Mouse (Mus musculus) intestine, embryonic 16.5 days (tissue): ENCODE measurements around the gene Plcxd3. TPM values are rescaled to one million over a fixed set of nuclear protein-coding genes. Genes with fewer than 3 reads are reported as not detected.

Source experiments
- ATAC-seq: fragments of 200-750 bp; cut with Nextera tagmentation; 2 replicates; pipeline ENCODE4 v1.8.0; 2017; ENCODE audit warnings: moderate TSS enrichment, moderate library complexity
- H3K27ac ChIP-seq: fragments of 300-500 bp; sonication (generic); 2 replicates; pipeline ENCODE4 v1.5.1; 2014; ENCODE audit warnings: mild to moderate bottlenecking, low read length
- H3K27me3 ChIP-seq: fragments of 300-500 bp; sonication (generic); replicated peaks from 2 replicates; pipeline ENCODE4 v1.6.1; 2014; ENCODE audit warnings: low read length, control low read depth, mixed read lengths; ENCODE audit not compliant: control insufficient read depth, insufficient read depth
- H3K36me3 ChIP-seq: fragments of 300-500 bp; sonication (generic); 2 replicates; pipeline ENCODE4 v1.6.1; 2014; ENCODE audit warnings: low read length, control low read depth; ENCODE audit not compliant: control insufficient read depth, insufficient read depth
- H3K4me1 ChIP-seq: fragments of 300-500 bp; sonication (generic); 2 replicates; pipeline ENCODE4 v1.6.1; 2014; ENCODE audit warnings: low read length, control low read depth, mixed read lengths; ENCODE audit not compliant: control insufficient read depth, insufficient read depth
- H3K4me2 ChIP-seq: fragments of 300-500 bp; sonication (generic); 2 replicates; pipeline ENCODE4 v1.6.1; 2014; ENCODE audit warnings: low read depth, low read length, control low read depth
- H3K4me3 ChIP-seq: fragments of 300-500 bp; sonication (generic); 2 replicates; pipeline ENCODE4 v1.5.1; 2014; ENCODE audit warnings: mild to moderate bottlenecking, low read length
- H3K9ac ChIP-seq: fragments of 300-500 bp; sonication (generic); 2 replicates; pipeline ENCODE4 v1.6.1; 2014; ENCODE audit warnings: low read depth, low read length
- H3K9me3 ChIP-seq: fragments of 300-500 bp; sonication (generic); 2 replicates; pipeline ENCODE4 v1.6.1; 2016; ENCODE audit warnings: low read length, control low read depth; ENCODE audit not compliant: control insufficient read depth
- WGBS: fragments of 180-500 bp; shearing (Covaris S2); extraction: QIAGEN DNeasy Blood & Tissue Kit; methylation state at CpG from one replicate; pipeline ENCODE4 v1.1.7; 2014; 5-methylcytosine and 5-hydroxymethylcytosine counted together
- polyA plus RNA-seq: library from polyadenylated mRNA; unstranded; fragments of >200 nt; fragmentation: Nextera tagmentation; extraction: Ambion mirVana; gene quantifications from 2 replicates; pipeline ENCODE4 v1.2.1, GENCODE M21; 2015

Gene Plcxd3
- polyA plus RNA-seq, result 2.0 TPM in 2 replicates

- Histone ChIP-seq H3K27me3 (peaks cover 8% of the 10 kb centered on the region; the same call in 1 of the 2 replicates), H3K9me3 (no peaks in the 10 kb centered on the region), H3K27ac (no peak within 1 kb of the TSS), H3K36me3 (no peaks in the 10 kb centered on the region), H3K4me3 (peak within 1 kb of the TSS; percentile 38), H3K4me2 (peak within 1 kb of the TSS; percentile 59), H3K4me1 (peaks cover 5% of the 10 kb centered on the region), H3K9ac (peak within 1 kb of the TSS; percentile 24; the same call in 1 of the 2 replicates)
- under 1% methylated on average over 33 of the region's 33 CpGs for WGBS
- peak; percentile 68; the same call in 1 of the 2 replicates for ATAC-seq
Observed at GRCm38 (mm10) chr15:4375423-4376220, at the start of gene Plcxd3. Plcxd3 (plus strand) TSS chr15:4375491.

- Histone ChIP-seq H3K27me3 (no peaks in the 10 kb centered on the region), H3K4me2 (no peak overlapping the region), H3K9me3 (no peaks in the 10 kb centered on the region), H3K4me1 (no peaks in the 10 kb centered on the region), H3K4me3 (no peak overlapping the region), H3K36me3 (no peaks in the 10 kb centered on the region), H3K9ac (no peak overlapping the region), H3K27ac (no peak overlapping the region)
- 73% methylated on average over 4 of the region's 4 CpGs for WGBS
- ATAC-seq, result no peak
Observed at GRCm38 (mm10) chr15:4331867-4332266, 43.4 kb upstream of the Plcxd3 start.

- 38% methylated on average over 4 of the region's 4 CpGs for WGBS
- H3K27me3 ChIP-seq, result no peaks in the 10 kb centered on the region
- H3K4me1 ChIP-seq, result no peaks in the 10 kb centered on the region
- H3K36me3 ChIP-seq, result no peaks in the 10 kb centered on the region
- ATAC-seq, result no peak
- no peak overlapping the region for H3K4me2 ChIP-seq
- no peaks in the 10 kb centered on the region for H3K9me3 ChIP-seq
- H3K4me3 ChIP-seq, result no peak overlapping the region
- H3K27ac ChIP-seq, result no peak overlapping the region
- H3K9ac ChIP-seq, result no peak overlapping the region
Observed at GRCm38 (mm10) chr15:4341620-4342019, 33.7 kb upstream of the Plcxd3 start.

- WGBS, result 28% methylated on average over 7 of the region's 7 CpGs
Observed at GRCm38 (mm10) chr15:4348816-4349553, 26.3 kb upstream of the Plcxd3 start.

GRCm38 (mm10) chr15:4356397-4356796 lies 18.9 kb upstream of the Plcxd3 start:
- 0 out of 2 replicates have a peak, but pooled peaks have one; percentile 52 for ATAC-seq
- Histone ChIP-seq H3K36me3 (no peaks in the 10 kb centered on the region), H3K4me2 (no peak overlapping the region), H3K4me3 (no peak overlapping the region), H3K27me3 (no peaks in the 10 kb centered on the region), H3K9ac (no peak overlapping the region), H3K9me3 (no peaks in the 10 kb centered on the region), H3K27ac (no peak overlapping the region), H3K4me1 (no peaks in the 10 kb centered on the region)
- WGBS, result 72% methylated on average over 11 of the region's 11 CpGs

More at GRCm38 (mm10) chr15:4348816-4349553, 26.3 kb upstream of the Plcxd3 start:
- ATAC-seq, result no peak
- no peak overlapping the region for H3K4me2 ChIP-seq
- no peak overlapping the region for H3K27ac ChIP-seq
- no peak overlapping the region for H3K4me3 ChIP-seq
- no peaks in the 10 kb centered on the region for H3K27me3 ChIP-seq
- no peaks in the 10 kb centered on the region for H3K4me1 ChIP-seq
- no peaks in the 10 kb centered on the region for H3K9me3 ChIP-seq
- no peak overlapping the region for H3K9ac ChIP-seq
- H3K36me3 ChIP-seq, result no peaks in the 10 kb centered on the region

GRCm38 (mm10) chr15:4357706-4358105 lies 17.6 kb upstream of the Plcxd3 start:
- H3K9me3 ChIP-seq, result no peaks in the 10 kb centered on the region
- H3K4me1 ChIP-seq, result no peaks in the 10 kb centered on the region
- no peak overlapping the region for H3K4me3 ChIP-seq
- no peaks in the 10 kb centered on the region for H3K27me3 ChIP-seq
- H3K36me3 ChIP-seq, result no peaks in the 10 kb centered on the region
- no peak overlapping the region for H3K9ac ChIP-seq
- H3K27ac ChIP-seq, result no peak overlapping the region
- ATAC-seq, result no peak
- WGBS, result 76% methylated on average over 4 of the region's 4 CpGs
- no peak overlapping the region for H3K4me2 ChIP-seq

GRCm38 (mm10) chr15:4367801-4368200 lies 7.5 kb upstream of the Plcxd3 start:
- H3K9me3 ChIP-seq, result no peaks in the 10 kb centered on the region
- H3K36me3 ChIP-seq, result no peaks in the 10 kb centered on the region
- no peak overlapping the region for H3K4me3 ChIP-seq
- H3K4me2 ChIP-seq, result no peak overlapping the region
- H3K27me3 ChIP-seq, result no peaks in the 10 kb centered on the region
- no peak for ATAC-seq
- no peak overlapping the region for H3K9ac ChIP-seq
- H3K4me1 ChIP-seq, result no peaks in the 10 kb centered on the region
- H3K27ac ChIP-seq, result no peak overlapping the region
- 53% methylated on average over 2 of the region's 2 CpGs for WGBS

GRCm38 (mm10) chr15:4374453-4374990 lies 769 bp upstream of the Plcxd3 start:
- ATAC-seq, result no peak
- no peak overlapping the region for H3K4me2 ChIP-seq
- H3K9me3 ChIP-seq, result no peaks in the 10 kb centered on the region
- H3K4me1 ChIP-seq, result peaks cover 5% of the 10 kb centered on the region
- no peak overlapping the region for H3K9ac ChIP-seq
- no peaks in the 10 kb centered on the region for H3K36me3 ChIP-seq
- peaks cover 8% of the 10 kb centered on the region; the same call in 1 of the 2 replicates for H3K27me3 ChIP-seq
- H3K4me3 ChIP-seq, result no peak overlapping the region
- no peak overlapping the region for H3K27ac ChIP-seq
- 49% methylated on average over 6 of the region's 6 CpGs for WGBS

GRCm38 (mm10) chr15:4375031-4375422 lies 264 bp upstream of the Plcxd3 start:
- Histone ChIP-seq H3K27ac (no peak overlapping the region), H3K4me3 (peak overlapping the region; percentile 38), H3K4me1 (peaks cover 5% of the 10 kb centered on the region), H3K36me3 (no peaks in the 10 kb centered on the region), H3K4me2 (peak overlapping the region; percentile 59), H3K9ac (no peak overlapping the region), H3K27me3 (peaks cover 8% of the 10 kb centered on the region; the same call in 1 of the 2 replicates), H3K9me3 (no peaks in the 10 kb centered on the region)
- no peak for ATAC-seq
- WGBS, result 23% methylated on average over 6 of the region's 6 CpGs
